ENCODE assay signal across 8 mouse cellular contexts in the genomic region with DNA sequence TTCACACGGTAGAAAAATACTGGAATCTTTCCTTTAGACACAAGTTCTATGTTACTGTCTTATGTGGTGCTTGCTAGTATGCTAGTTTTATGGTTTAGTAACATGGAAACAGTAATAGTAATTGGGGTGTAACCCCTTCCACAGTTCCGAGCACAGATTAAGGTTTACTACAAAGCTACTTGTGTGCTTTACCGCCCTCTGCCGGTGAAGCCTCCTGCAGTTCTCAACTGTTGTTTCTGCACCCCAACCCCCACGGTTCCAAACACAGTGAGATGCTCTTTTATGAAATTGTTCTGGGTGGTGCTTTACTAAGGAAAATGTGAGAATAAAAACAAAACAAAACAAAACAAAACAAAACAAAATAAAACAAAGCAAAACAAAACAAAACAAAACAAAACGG.
A peak's percentile ranks its signal among the peaks of the same experiment; 100 is the strongest.
DNase-seq lines count a peak whose midpoint lies in the region; ATAC-seq and TF ChIP-seq lines count a peak whose summit lies in the region.

No protein-coding gene starts in this region.

- peak; percentile 44 for DNase-seq in gastrocnemius, postnatal 10 days
- DNase-seq in gastrocnemius, postnatal 14 days = no peak
- peak; percentile 12 for DNase-seq in ovary, postnatal 36 days (ENCODE audit: low spot score)
- DNase-seq in ovary, postnatal 10 days (ENCODE audit: low spot score) = no peak
- DNase-seq in brain, adult 2 months (ENCODE audit: low read depth, low spot score) = peak; percentile 47
- peak; percentile 48 for DNase-seq in liver, postnatal 0 days

- intact Hi-C loops in gastrocnemius, postnatal 14 days (cut with DNase I; ENCODE audit: low total_unique reads) = no loop called here

- no peak for ATAC-seq in liver, postnatal 0 days
- no peak for ATAC-seq in erythroid progenitor cell, adult 5-6 weeks (replicated peaks; ENCODE audit: low FRiP score, poor library complexity, severe bottlenecking)
- no peak for ATAC-seq in forebrain, embryonic 13.5 days

- TF ChIP-seq CTCF in liver, postnatal 0 days (IDR thresholded peaks at IDR 0.05; ENCODE audit: low read depth) = peak; percentile 61

- no peak overlapping the region for H3K27ac ChIP-seq in liver, postnatal 0 days (ENCODE audit: low read depth)
- H3K27ac ChIP-seq in forebrain, embryonic 13.5 days = no peak overlapping the region

- H3K4me1 ChIP-seq in liver, postnatal 0 days (ENCODE audit: insufficient read depth) = no peaks in the 10 kb centered on the region
- H3K4me1 ChIP-seq in forebrain, embryonic 13.5 days = 0 out of 2 replicates have a peak, but pooled peaks cover 5% of the 10 kb centered on the region

- WGBS in liver, postnatal 0 days (ENCODE audit: insufficient replicate concordance) = 49% methylated on average over 6 of the region's 6 CpGs
- 58% methylated on average over 6 of the region's 6 CpGs for WGBS in forebrain, embryonic 13.5 days

- no peak overlapping the region for H3K4me2 ChIP-seq in liver, postnatal 0 days (ENCODE audit: low read depth, low read length)
- no peak overlapping the region for H3K4me2 ChIP-seq in forebrain, embryonic 13.5 days

- H3K9me3 ChIP-seq in liver, postnatal 0 days (ENCODE audit: low read length) = no peaks in the 10 kb centered on the region
- H3K9me3 ChIP-seq in forebrain, embryonic 13.5 days (replicated peaks) = no peaks in the 10 kb centered on the region

- no peaks in the 10 kb centered on the region for H3K27me3 ChIP-seq in liver, postnatal 0 days (ENCODE audit: insufficient read depth, low read length)
- H3K27me3 ChIP-seq in forebrain, embryonic 13.5 days = no peaks in the 10 kb centered on the region

- no peak overlapping the region for H3K9ac ChIP-seq in liver, postnatal 0 days (replicated peaks)
- H3K9ac ChIP-seq in forebrain, embryonic 13.5 days = no peak overlapping the region

- H3K36me3 ChIP-seq in liver, postnatal 0 days (replicated peaks; ENCODE audit: insufficient read depth, low read length) = no peaks in the 10 kb centered on the region
- no peaks in the 10 kb centered on the region for H3K36me3 ChIP-seq in forebrain, embryonic 13.5 days (ENCODE audit: poor library complexity, severe bottlenecking)

- TF ChIP-seq EP300 in liver, postnatal 0 days (IDR thresholded peaks at IDR 0.05; ENCODE audit: low read depth) = no peak

- H3K4me3 ChIP-seq in liver, postnatal 0 days (ENCODE audit: low read depth, low read length) = no peak overlapping the region
- no peak overlapping the region for H3K4me3 ChIP-seq in forebrain, embryonic 13.5 days

Comparison
In these comparisons a context has a peak if more than half of its experiments do, and no peak if none do; other contexts are left out.
1. DNase-seq: peak in gastrocnemius, postnatal 10 days (single experiment), ovary, postnatal 36 days (single experiment), brain, adult 2 months (single experiment) and liver, postnatal 0 days (single experiment); none in gastrocnemius, postnatal 14 days (single experiment) and ovary, postnatal 10 days (single experiment).